Mouse (Mus musculus) limb, embryonic 12.5 days (tissue): ENCODE results near the gene Phf14. TPM values are rescaled to one million over a fixed set of nuclear protein-coding genes. Genes with fewer than 3 reads are reported as not detected.

Source experiments
- ATAC-seq: fragments of 200-750 bp; cut with Nextera tagmentation; 2 replicates; pipeline ENCODE4 v1.8.0; 2017; ENCODE audit warnings: low read depth, moderate TSS enrichment; ENCODE audit not compliant: insufficient number of reproducible peaks, insufficient read depth, low FRiP score, low TSS enrichment
- H3K27ac ChIP-seq: fragments of 300-500 bp; sonication (generic); 2 replicates; pipeline ENCODE4 v1.5.1; 2016; ENCODE audit warnings: mild to moderate bottlenecking, moderate library complexity
- H3K27me3 ChIP-seq: fragments of 300-500 bp; sonication (generic); 2 replicates; pipeline ENCODE4 v1.6.1; 2016; ENCODE audit warnings: mild to moderate bottlenecking, moderate library complexity
- H3K36me3 ChIP-seq: fragments of 300-500 bp; sonication (generic); 2 replicates; pipeline ENCODE4 v1.6.1; 2016; ENCODE audit warnings: mild to moderate bottlenecking, moderate library complexity
- H3K4me1 ChIP-seq: fragments of 300-500 bp; sonication (generic); replicated peaks from 2 replicates; pipeline ENCODE4 v1.6.1; 2016
- H3K4me2 ChIP-seq: fragments of 300-500 bp; sonication (generic); 2 replicates; pipeline ENCODE4 v1.6.1; 2016; ENCODE audit warnings: mild to moderate bottlenecking, moderate library complexity
- H3K4me3 ChIP-seq: fragments of 300-500 bp; sonication (generic); replicated peaks from 2 replicates; pipeline ENCODE4 v1.5.1; 2016; ENCODE audit warnings: mild to moderate bottlenecking
- H3K9ac ChIP-seq: fragments of 300-500 bp; sonication (generic); replicated peaks from 2 replicates; pipeline ENCODE4 v1.6.1; 2016; ENCODE audit warnings: mild to moderate bottlenecking, moderate library complexity
- H3K9me3 ChIP-seq: fragments of 300-500 bp; sonication (generic); 2 replicates; pipeline ENCODE4 v1.6.1; 2016; ENCODE audit warnings: mild to moderate bottlenecking, moderate library complexity
- WGBS: fragments of 180-500 bp; shearing (Covaris S2); methylation state at CpG from one replicate; pipeline ENCODE4 v1.1.7; 2016; 5-methylcytosine and 5-hydroxymethylcytosine counted together
- polyA plus RNA-seq: library from polyadenylated mRNA; unstranded; fragments of >200 nt; fragmentation: Nextera tagmentation; extraction: Ambion mirVana; gene quantifications from 2 replicates; pipeline ENCODE4 v1.2.1, GENCODE M21; 2016

The Phf14 gene
- polyA plus RNA-seq, 1 experiment from 2014 or later, result 111 TPM

GRCm38 (mm10) chr6:12089439-12089992 is 181.9 kb downstream of the Phf14 start:
- 64% methylated on average over 3 of the region's 3 CpGs for WGBS
- Histone ChIP-seq H3K36me3 (no peaks in the 10 kb centered on the region), H3K27me3 (no peaks in the 10 kb centered on the region), H3K9me3 (no peaks in the 10 kb centered on the region), H3K4me3 (no peak overlapping the region), H3K27ac (no peak overlapping the region), H3K9ac (no peak overlapping the region), H3K4me2 (no peak overlapping the region), H3K4me1 (no peaks in the 10 kb centered on the region)
- ATAC-seq, result no peak

GRCm38 (mm10) chr6:12095716-12096115 is 188.1 kb downstream of the Phf14 start:
- 85% methylated on average over 1 of the region's 1 CpGs for WGBS
- no peaks in the 10 kb centered on the region for H3K27me3 ChIP-seq
- H3K36me3 ChIP-seq, result no peaks in the 10 kb centered on the region

GRCm38 (mm10) chr6:12097125-12097524 is 189.5 kb downstream of the Phf14 start:
- H3K27ac ChIP-seq, result no peak overlapping the region
- H3K4me3 ChIP-seq, result no peak overlapping the region
- no peak overlapping the region for H3K4me2 ChIP-seq
- H3K9me3 ChIP-seq, result no peaks in the 10 kb centered on the region
- 41% methylated on average over 4 of the region's 4 CpGs for WGBS
- no peaks in the 10 kb centered on the region for H3K27me3 ChIP-seq
- H3K36me3 ChIP-seq, result no peaks in the 10 kb centered on the region
- no peaks in the 10 kb centered on the region for H3K4me1 ChIP-seq
- H3K9ac ChIP-seq, result no peak overlapping the region
- ATAC-seq, result no peak

More at GRCm38 (mm10) chr6:12095716-12096115, 188.1 kb downstream of the Phf14 start:
- Histone ChIP-seq H3K9me3 (no peaks in the 10 kb centered on the region), H3K27ac (no peak overlapping the region), H3K4me3 (no peak overlapping the region), H3K4me2 (no peak overlapping the region), H3K4me1 (no peaks in the 10 kb centered on the region), H3K9ac (no peak overlapping the region)
- no peak for ATAC-seq

- no peak overlapping the region for H3K9ac ChIP-seq
- no peaks in the 10 kb centered on the region; the same call in 1 of the 2 replicates for H3K27me3 ChIP-seq
- H3K4me1 ChIP-seq, result no peaks in the 10 kb centered on the region
- H3K4me3 ChIP-seq, result no peak overlapping the region
- H3K27ac ChIP-seq, result no peak overlapping the region
- ATAC-seq, result no peak
- no peak overlapping the region for H3K4me2 ChIP-seq
- H3K36me3 ChIP-seq, result no peaks in the 10 kb centered on the region
- 48% methylated on average over 4 of the region's 4 CpGs for WGBS
- no peaks in the 10 kb centered on the region for H3K9me3 ChIP-seq
These were observed 197.5 kb downstream of the Phf14 start for GRCm38 (mm10) chr6:12105144-12105543.

- Histone ChIP-seq H3K4me2 (no peak overlapping the region), H3K27ac (no peak overlapping the region), H3K27me3 (no peaks in the 10 kb centered on the region; the same call in 1 of the 2 replicates), H3K9ac (no peak overlapping the region), H3K9me3 (no peaks in the 10 kb centered on the region), H3K36me3 (no peaks in the 10 kb centered on the region), H3K4me3 (no peak overlapping the region), H3K4me1 (no peaks in the 10 kb centered on the region)
- 47% methylated on average over 10 of the region's 10 CpGs for WGBS
- ATAC-seq, result no peak
These were observed 199.7 kb downstream of the Phf14 start for GRCm38 (mm10) chr6:12107326-12107725.

GRCm38 (mm10) chr6:12107786-12108185 is 200.2 kb downstream of the Phf14 start:
- Histone ChIP-seq H3K27me3 (no peaks in the 10 kb centered on the region; the same call in 1 of the 2 replicates), H3K36me3 (no peaks in the 10 kb centered on the region), H3K9me3 (no peaks in the 10 kb centered on the region), H3K4me2 (no peak overlapping the region), H3K9ac (no peak overlapping the region), H3K4me3 (no peak overlapping the region), H3K4me1 (no peaks in the 10 kb centered on the region), H3K27ac (no peak overlapping the region)
- WGBS, result 18% methylated on average over 8 of the region's 8 CpGs
- no peak for ATAC-seq

- no peaks in the 10 kb centered on the region for H3K27me3 ChIP-seq
- no peak overlapping the region for H3K9ac ChIP-seq
- no peaks in the 10 kb centered on the region for H3K36me3 ChIP-seq
- H3K27ac ChIP-seq, result no peak overlapping the region
- no peaks in the 10 kb centered on the region for H3K9me3 ChIP-seq
- WGBS, result 54% methylated on average over 11 of the region's 11 CpGs
- H3K4me3 ChIP-seq, result no peak overlapping the region
- no peaks in the 10 kb centered on the region for H3K4me1 ChIP-seq
- H3K4me2 ChIP-seq, result no peak overlapping the region
- ATAC-seq, result no peak
These were observed 209.6 kb downstream of the Phf14 start for GRCm38 (mm10) chr6:12116926-12117818.

GRCm38 (mm10) chr6:12117819-12118570 is 210.4 kb downstream of the Phf14 start:
- no peaks in the 10 kb centered on the region for H3K4me1 ChIP-seq
- H3K9me3 ChIP-seq, result no peaks in the 10 kb centered on the region
- no peak overlapping the region for H3K27ac ChIP-seq
- H3K4me3 ChIP-seq, result no peak overlapping the region
- 57% methylated on average over 9 of the region's 9 CpGs for WGBS
- H3K9ac ChIP-seq, result no peak overlapping the region
- H3K27me3 ChIP-seq, result no peaks in the 10 kb centered on the region
- H3K4me2 ChIP-seq, result no peak overlapping the region
- H3K36me3 ChIP-seq, result no peaks in the 10 kb centered on the region
- no peak for ATAC-seq

- Histone ChIP-seq H3K4me2 (no peak overlapping the region), H3K36me3 (no peaks in the 10 kb centered on the region), H3K9me3 (no peaks in the 10 kb centered on the region), H3K4me3 (no peak overlapping the region), H3K9ac (no peak overlapping the region), H3K27ac (no peak overlapping the region), H3K4me1 (no peaks in the 10 kb centered on the region), H3K27me3 (no peaks in the 10 kb centered on the region)
- ATAC-seq, result no peak
These were observed 215.2 kb downstream of the Phf14 start for GRCm38 (mm10) chr6:12122759-12123158.

- no peak overlapping the region for H3K4me3 ChIP-seq
- WGBS, result 35% methylated on average over 17 of the region's 17 CpGs
- no peaks in the 10 kb centered on the region for H3K9me3 ChIP-seq
- H3K36me3 ChIP-seq, result no peaks in the 10 kb centered on the region
- H3K4me2 ChIP-seq, result peak overlapping the region; percentile 23; the same call in 1 of the 2 replicates
- no peaks in the 10 kb centered on the region for H3K27me3 ChIP-seq
- H3K4me1 ChIP-seq, result no peaks in the 10 kb centered on the region
- no peak overlapping the region for H3K27ac ChIP-seq
- ATAC-seq, result peak; percentile 58; the same call in 1 of the 2 replicates
- no peak overlapping the region for H3K9ac ChIP-seq
These were observed 217.6 kb downstream of the Phf14 start for GRCm38 (mm10) chr6:12125031-12125803.
